Mouse (Mus musculus) liver, embryonic 11.5 days (tissue): ENCODE results near the gene Itgb3. TPM values are rescaled to one million over a fixed set of nuclear protein-coding genes. Genes with fewer than 3 reads are reported as not detected.

ENCODE experiments used
- ATAC-seq: fragments of 200-750 bp; cut with Nextera tagmentation; replicated peaks from 2 replicates; pipeline ENCODE4 v1.8.0; 2017; ENCODE audit warnings: moderate number of reproducible peaks, mild to moderate bottlenecking, moderate TSS enrichment, moderate library complexity; ENCODE audit not compliant: low FRiP score
- DNase-seq: peaks from one replicate; pipeline ENCODE4 v3.0.0-alpha.2; 2017; ENCODE audit warnings: low spot score
- H3K27ac ChIP-seq: fragments of 300-500 bp; sonication (generic); 2 replicates; pipeline ENCODE4 v1.5.1; 2014; ENCODE audit warnings: mild to moderate bottlenecking, low read depth, low read length, control low read depth
- H3K27me3 ChIP-seq: fragments of 300-500 bp; sonication (generic); replicated peaks from 2 replicates; pipeline ENCODE4 v1.6.1; 2014; ENCODE audit warnings: low read length, mixed read lengths; ENCODE audit not compliant: control insufficient read depth, insufficient read depth
- H3K36me3 ChIP-seq: fragments of 300-500 bp; sonication (generic); 2 replicates; pipeline ENCODE4 v1.6.1; 2014; ENCODE audit warnings: mild to moderate bottlenecking, low read length, moderate library complexity, mixed read lengths; ENCODE audit not compliant: control insufficient read depth, insufficient read depth
- H3K4me1 ChIP-seq: fragments of 300-500 bp; sonication (generic); replicated peaks from 2 replicates; pipeline ENCODE4 v1.6.1; 2014; ENCODE audit warnings: low read length, mixed read lengths; ENCODE audit not compliant: control insufficient read depth, insufficient read depth
- H3K4me2 ChIP-seq: fragments of 300-500 bp; sonication (generic); 2 replicates; pipeline ENCODE4 v1.6.1; 2014; ENCODE audit warnings: mild to moderate bottlenecking, control low read depth, moderate library complexity
- H3K4me3 ChIP-seq: fragments of 300-500 bp; sonication (generic); 2 replicates; pipeline ENCODE4 v1.5.1; 2014; ENCODE audit warnings: low read depth, low read length, control low read depth
- H3K9ac ChIP-seq: fragments of 300-500 bp; sonication (generic); 2 replicates; pipeline ENCODE4 v1.6.1; 2014; ENCODE audit warnings: low read depth, low read length, control low read depth
- H3K9me3 ChIP-seq: fragments of 300-500 bp; sonication (generic); 2 replicates; pipeline ENCODE4 v1.6.1; 2016; ENCODE audit warnings: low read length, inconsistent platforms, mixed read lengths; ENCODE audit not compliant: control insufficient read depth
- WGBS: fragments of 180-500 bp; shearing (Covaris S2); extraction: QIAGEN DNeasy Blood & Tissue Kit; methylation state at CpG from one replicate; pipeline ENCODE4 v1.1.7; 2014; 5-methylcytosine and 5-hydroxymethylcytosine counted together
- polyA plus RNA-seq: library from polyadenylated mRNA; unstranded; fragments of >200 nt; fragmentation: Nextera tagmentation; extraction: Ambion mirVana; gene quantifications from 2 replicates; pipeline ENCODE4 v1.2.1, GENCODE M21; 2014

The Itgb3 gene
- polyA plus RNA-seq, 1 experiment from 2014 or later = 16.4 TPM

DNA sequence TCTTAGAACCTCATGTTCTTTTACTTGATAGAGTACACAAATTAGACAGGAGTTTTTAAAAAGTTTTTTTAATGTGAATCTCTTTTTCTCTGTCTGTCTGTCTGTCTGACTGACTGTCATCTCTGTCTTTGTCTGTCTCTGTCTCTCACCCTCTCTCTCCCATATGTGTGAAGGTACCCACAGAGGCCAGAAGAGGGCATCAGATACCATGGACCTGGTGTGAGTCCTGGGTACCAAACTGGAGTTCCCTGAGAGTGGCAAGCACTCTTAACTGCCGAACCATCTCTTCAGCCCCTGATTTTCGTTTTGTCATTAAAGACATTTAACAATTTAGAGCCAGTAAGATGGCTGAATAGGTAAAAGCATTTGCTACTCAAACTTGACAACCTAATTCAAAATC, 99.3 kb downstream of the Itgb3 start:
- 60% methylated on average over 2 of the region's 2 CpGs for WGBS
- ATAC-seq = no peak
- H3K4me2 ChIP-seq = no peak overlapping the region
- H3K4me3 ChIP-seq = no peak overlapping the region
- H3K27ac ChIP-seq = no peak overlapping the region
- no peaks in the 10 kb centered on the region for H3K27me3 ChIP-seq
- H3K9me3 ChIP-seq = no peaks in the 10 kb centered on the region
- no peak overlapping the region for H3K9ac ChIP-seq
- no peaks in the 10 kb centered on the region for H3K36me3 ChIP-seq
- no peaks in the 10 kb centered on the region for H3K4me1 ChIP-seq
- DNase-seq = no peak

Other genes starting within 250 kb of the Itgb3 start
- 18.2 and 20.3 TPM in 2 replicates for gene Kansl1, start 139.1 kb upstream of the Itgb3 start, polyA plus RNA-seq
- 41.6 and 45.9 TPM in 2 replicates for gene Cdc27, start 57.4 kb upstream of the Itgb3 start, polyA plus RNA-seq
- gene Myl4, start 57.3 kb upstream of the Itgb3 start, polyA plus RNA-seq = 11.9 and 30.4 TPM in 2 replicates
- gene Gm11639, start 77.7 kb downstream of the Itgb3 start, polyA plus RNA-seq = 0.04 and 0.05 TPM in 2 replicates